ENCODE assay signal across 8 mouse cellular contexts in the genomic region with DNA sequence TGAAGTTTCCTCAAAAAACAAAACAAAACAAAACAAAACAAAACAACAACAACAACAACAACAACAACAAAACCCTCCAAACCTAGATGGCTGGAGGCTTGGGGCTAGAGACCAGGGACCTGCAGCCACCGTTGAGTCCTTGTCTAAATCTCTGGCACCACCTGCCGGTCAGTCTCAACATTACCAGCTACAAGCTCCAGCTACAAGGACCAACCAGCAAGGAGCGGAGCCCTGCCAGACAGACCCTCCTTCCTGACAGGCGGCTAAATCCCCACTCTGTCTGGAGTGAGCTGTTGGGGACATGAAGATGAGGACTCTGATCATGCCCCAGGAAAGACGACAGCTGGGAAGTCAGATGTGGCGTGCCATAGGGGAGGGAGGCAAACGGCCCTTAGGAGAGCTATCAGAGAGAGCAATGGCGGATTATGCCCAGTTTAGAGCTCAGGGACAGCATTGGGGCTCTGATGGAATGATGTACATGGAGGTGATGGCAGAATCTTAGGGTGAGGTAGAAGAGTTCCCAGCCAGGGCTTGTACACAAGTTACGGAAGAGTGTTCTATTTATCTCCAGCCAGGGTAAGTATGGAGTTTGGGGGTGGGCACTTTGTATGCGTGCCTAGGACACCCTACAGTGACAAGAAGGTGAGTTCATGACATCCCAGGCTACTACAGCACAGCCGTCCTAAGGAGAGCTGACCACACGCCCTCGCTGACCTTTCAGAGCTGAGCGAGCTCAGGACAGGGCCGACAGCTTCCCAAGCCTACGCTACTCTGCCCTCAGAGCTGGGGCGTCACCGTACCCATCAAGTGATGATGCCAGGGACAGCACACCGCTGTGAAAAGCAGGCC. TPM values are rescaled to one million over a fixed set of nuclear protein-coding genes. Genes with fewer than 3 reads are reported as not detected.
DNase-seq lines count a peak whose midpoint lies in the region; ATAC-seq and TF ChIP-seq lines count a peak whose summit lies in the region.

No protein-coding gene starts in this region.

- no peak overlapping the region for H3K9ac ChIP-seq in ES-E14 (ENCODE audit: insufficient read depth, low read depth, low read length, poor library complexity, severe bottlenecking)
- no peak overlapping the region; the same call in 1 of the 2 replicates for H3K9ac ChIP-seq in forebrain, embryonic 16.5 days (replicated peaks; ENCODE audit: low read depth, low read length)
- H3K9ac ChIP-seq in lung, embryonic 14.5 days: no peak overlapping the region

- peaks cover 23% of the 10 kb centered on the region for H3K36me3 ChIP-seq in ES-E14 (ENCODE audit: control insufficient read depth, insufficient read depth, low read length, poor library complexity, severe bottlenecking)
- no peaks in the 10 kb centered on the region for H3K36me3 ChIP-seq in forebrain, embryonic 16.5 days (ENCODE audit: control insufficient read depth, insufficient read depth)
- H3K36me3 ChIP-seq in lung, embryonic 14.5 days (ENCODE audit: insufficient read depth): peaks cover 58% of the 10 kb centered on the region

- H3K27me3 ChIP-seq in forebrain, embryonic 16.5 days (replicated peaks; ENCODE audit: control insufficient read depth, insufficient read depth, low read length): no peaks in the 10 kb centered on the region
- H3K27me3 ChIP-seq in lung, embryonic 14.5 days (ENCODE audit: insufficient read depth, low read length): no peaks in the 10 kb centered on the region

- in situ Hi-C loops in ES-E14 (cut with MboI; ENCODE audit: low sequenced_read_pairs in 2 of 2, unreplicated experiment in 2 of 2): loop anchor here (10.0 kb wide), 2 partner anchors 343 to 353 kb away; no protein-coding TSS in a partner anchor

- H3K4me2 ChIP-seq in forebrain, embryonic 16.5 days (ENCODE audit: low read length): 0 out of 2 replicates have a peak overlapping the region, but pooled peaks have one; percentile 22
- H3K4me2 ChIP-seq in lung, embryonic 14.5 days: no peak overlapping the region

- WGBS in forebrain, embryonic 16.5 days: 65% methylated on average over 19 of the region's 19 CpGs
- WGBS in lung, embryonic 14.5 days: 55% methylated on average over 19 of the region's 19 CpGs

- H3K9me3 ChIP-seq in ES-E14 (ENCODE audit: control insufficient read depth, insufficient read depth, low read depth, low read length): no peaks in the 10 kb centered on the region
- H3K9me3 ChIP-seq in forebrain, embryonic 16.5 days (ENCODE audit: control insufficient read depth, low read length): no peaks in the 10 kb centered on the region
- H3K9me3 ChIP-seq in lung, embryonic 14.5 days (ENCODE audit: low read depth, low read length): no peaks in the 10 kb centered on the region

- peak; percentile 92 for ATAC-seq in forebrain, embryonic 16.5 days
- ATAC-seq in hematopoietic stem cell, adult 5-6 weeks (replicated peaks in 1 of 2; ENCODE audit: insufficient read depth in 1 of 2, low FRiP score in 2 of 2, low TSS enrichment in 1 of 2, low read depth in 1 of 2, poor library complexity in 2 of 2, severe bottlenecking in 2 of 2): peak; percentile 80 to 91
- peak; percentile 83 for ATAC-seq in lung, embryonic 14.5 days (ENCODE audit: insufficient read depth)

- H3K27ac ChIP-seq in ES-E14 (ENCODE audit: insufficient read depth, low read depth, low read length, poor library complexity, severe bottlenecking): no peak overlapping the region
- no peak overlapping the region for H3K27ac ChIP-seq in forebrain, embryonic 16.5 days (ENCODE audit: low read length)
- H3K27ac ChIP-seq in lung, embryonic 14.5 days (ENCODE audit: low read depth): no peak overlapping the region

- no peaks in the 10 kb centered on the region; a peak in 1 of 4 replicates for H3K4me1 ChIP-seq in ES-E14 (ENCODE audit: control insufficient read depth in 2 of 2, insufficient read depth in 2 of 2, low read length in 2 of 2, poor library complexity in 1 of 2)
- H3K4me1 ChIP-seq in forebrain, embryonic 16.5 days (replicated peaks; ENCODE audit: control insufficient read depth, insufficient read depth, low read length): no peaks in the 10 kb centered on the region
- H3K4me1 ChIP-seq in lung, embryonic 14.5 days (ENCODE audit: insufficient read depth): no peaks in the 10 kb centered on the region

- no peak overlapping the region for H3K4me3 ChIP-seq in ES-E14 (ENCODE audit: insufficient read depth in 1 of 2, low read depth in 1 of 2, low read length in 2 of 2, poor library complexity in 1 of 2, severe bottlenecking in 1 of 2)
- H3K4me3 ChIP-seq in forebrain, embryonic 16.5 days (replicated peaks; ENCODE audit: low read length): no peak overlapping the region
- H3K4me3 ChIP-seq in lung, embryonic 14.5 days (ENCODE audit: low read depth, low read length): no peak overlapping the region

- peak; percentile 77 for DNase-seq in ES-E14 (ENCODE audit: low read depth, low spot score)
- peak; percentile 51 for DNase-seq in cerebellum, adult 11 months
- peak; percentile 46 to 75 for DNase-seq in layer of hippocampus, adult 8-10 months (ENCODE audit: low spot score in 2 of 2)
- peak; percentile 96 for DNase-seq in lung, embryonic 14.5 days
- peak; percentile 58 for DNase-seq in ovary, postnatal 10 days (ENCODE audit: low spot score)
- peak; percentile 64 to 85 for DNase-seq in thymus, postnatal 10 days (ENCODE audit: low spot score in 2 of 2)

- TF ChIP-seq CTCF in lung, embryonic 14.5 days (IDR thresholded peaks at IDR 0.05; ENCODE audit: low read depth): peak; percentile 94

TF ChIP-seq in ES-E14, 5 proteins besides CTCF, POLR2A, EP300 and RAD21:
- no peak for TF ChIP-seq CHD2 (IDR thresholded peaks at IDR 0.05; ENCODE audit: low read depth, low read length)
- TF ChIP-seq ZC3H11A (IDR thresholded peaks at IDR 0.05; ENCODE audit: borderline replicate concordance, low read depth, low read length): peak; percentile 38; the same call in 1 of the 2 replicates
- TF ChIP-seq HCFC1 (IDR thresholded peaks at IDR 0.05; ENCODE audit: borderline replicate concordance, insufficient read depth, low read length): no peak
- no peak for TF ChIP-seq ZNF384 (IDR thresholded peaks at IDR 0.05; ENCODE audit: low read depth, low read length)

RNA-seq across cellular contexts. Expression of gene Hadh, which starts 33.9 kb away (rescaled TPM):
- total RNA-seq in ES-E14 (2012; rRNA removed): 44.2 and 64.1 TPM in 2 replicates
- 20.1 and 21.6 TPM in 2 replicates for polyA plus RNA-seq in forebrain, embryonic 16.5 days (2015; fragmentation: Nextera tagmentation; extraction: Ambion mirVana)
- 72.4 and 89.3 TPM in 2 replicates for total RNA-seq in hematopoietic stem cell, adult 5-6 weeks (2017)
- 10 to 100 TPM; 19.1 to 28.0 (median 24.6) TPM for total RNA-seq in layer of hippocampus, adult 8-10 months (2022)
- 113 and 115 TPM in 2 replicates for polyA plus RNA-seq in lung, embryonic 14.5 days (2014; fragmentation: Nextera tagmentation; extraction: Ambion mirVana)
